Mouse (Mus musculus) kidney, adult 2 months (tissue): ENCODE data around the gene Rasgrp1. TPM values are rescaled to one million over a fixed set of nuclear protein-coding genes. Genes with fewer than 3 reads are reported as not detected.

Source experiments
- DNase-seq: peaks from one replicate; pipeline ENCODE4 v3.0.0; 2021
- H3K27ac ChIP-seq: fragments of 200-500 bp; 2 replicates; pipeline ENCODE4 v1.5.1; 2012; ENCODE audit warnings: low read depth, low read length, control low read depth, inconsistent platforms; ENCODE audit not compliant: insufficient read depth
- H3K27me3 ChIP-seq: fragments of 200-500 bp; replicated peaks from 2 replicates; pipeline ENCODE4 v1.6.1; 2012; ENCODE audit warnings: mild to moderate bottlenecking, moderate library complexity, low read length, inconsistent platforms; ENCODE audit not compliant: control insufficient read depth, insufficient read depth
- H3K36me3 ChIP-seq: fragments of 200-500 bp; 2 replicates; pipeline ENCODE4 v1.6.1; 2012; ENCODE audit warnings: mild to moderate bottlenecking, moderate library complexity, low read length, inconsistent platforms; ENCODE audit not compliant: control insufficient read depth, insufficient read depth
- H3K4me1 ChIP-seq: fragments of 200-500 bp; 2 replicates; pipeline ENCODE4 v1.6.1; 2011; ENCODE audit warnings: low read length; ENCODE audit not compliant: control insufficient read depth, insufficient read depth
- H3K4me3 ChIP-seq: fragments of 200-500 bp; 2 replicates; pipeline ENCODE4 v1.5.1; 2011; ENCODE audit warnings: mild to moderate bottlenecking, low read depth, low read length, control low read depth; ENCODE audit not compliant: insufficient read depth
- CTCF ChIP-seq: fragments of 200-500 bp; conservative IDR thresholded peaks from 2 replicates; pipeline ENCODE4 v1.5.1; 2011; ENCODE audit warnings: low read depth, mild to moderate bottlenecking, control low read depth, low read length, moderate library complexity, mixed read lengths; ENCODE audit not compliant: insufficient read depth, insufficient read length
- POLR2A ChIP-seq: fragments of 200-500 bp; IDR thresholded peaks from one replicate; pipeline ENCODE4 v1.6.1; 2011; ENCODE audit warnings: low read depth, low read length, control low read depth
- WGBS: fragments of 180-500 bp; shearing (Covaris S2); methylation state at CpG from one replicate; pipeline ENCODE4 v1.1.7; 2018; 5-methylcytosine and 5-hydroxymethylcytosine counted together
- polyA plus RNA-seq: library from polyadenylated mRNA; depleted of rRNA; stranded (reverse); fragments of >200 nt; gene quantifications from 2 replicates; pipeline ENCODE4 v1.2.3, GENCODE M21; 2012; rRNA removed

Gene Rasgrp1
- polyA plus RNA-seq, 1 experiment: 3.2 TPM

GRCm38 (mm10) chr2:117249255-117250000 lies 93.4 kb downstream of the Rasgrp1 start, which contains the start of gene Fam98b:
TSS of gene Fam98b (plus strand) at chr2:117249739.
- TF ChIP-seq POLR2A (peak; percentile 29), CTCF (peak; percentile 53)
- Histone ChIP-seq H3K36me3 (no peaks in the 10 kb centered on the region), H3K4me1 (no peaks in the 10 kb centered on the region), H3K4me3 (peak within 1 kb of the TSS; percentile 94), H3K27me3 (no peaks in the 10 kb centered on the region), H3K27ac (peak within 1 kb of the TSS; percentile 86)
- peak; percentile 94 for DNase-seq
- WGBS: under 1% methylated on average over 33 of the region's 33 CpGs

GRCm38 (mm10) chr2:117241953-117242352 lies 100.8 kb downstream of the Rasgrp1 start:
- Histone ChIP-seq H3K4me1 (no peaks in the 10 kb centered on the region), H3K4me3 (no peak overlapping the region), H3K27ac (no peak overlapping the region), H3K27me3 (no peaks in the 10 kb centered on the region), H3K36me3 (no peaks in the 10 kb centered on the region)
- TF ChIP-seq CTCF (no peak), POLR2A (no peak)
- WGBS: 75% methylated on average over 4 of the region's 4 CpGs
- DNase-seq: no peak

- H3K4me3 ChIP-seq: no peak overlapping the region
- DNase-seq: peak; percentile 73
- H3K4me1 ChIP-seq: no peaks in the 10 kb centered on the region; the same call in 1 of the 2 replicates
- H3K36me3 ChIP-seq: no peaks in the 10 kb centered on the region
- TF ChIP-seq CTCF: peak; percentile 89
- no peak for TF ChIP-seq POLR2A
- 7% methylated on average over 13 of the region's 13 CpGs for WGBS
- H3K27ac ChIP-seq: no peak overlapping the region
- no peaks in the 10 kb centered on the region for H3K27me3 ChIP-seq
These were observed 111.5 kb downstream of the Rasgrp1 start for GRCm38 (mm10) chr2:117231257-117231656.

- H3K27me3 ChIP-seq: no peaks in the 10 kb centered on the region
- TF ChIP-seq POLR2A (no peak), CTCF (no peak)
- H3K27ac ChIP-seq: no peak overlapping the region
- H3K4me3 ChIP-seq: no peak overlapping the region
- H3K36me3 ChIP-seq: no peaks in the 10 kb centered on the region
- 76% methylated on average over 7 of the region's 7 CpGs for WGBS
- no peak for DNase-seq
- H3K4me1 ChIP-seq: no peaks in the 10 kb centered on the region; the same call in 1 of the 2 replicates
These were observed 112.5 kb downstream of the Rasgrp1 start for GRCm38 (mm10) chr2:117230261-117230660.

Other genes starting within 250 kb of the Rasgrp1 start
- 3.8 and 5.2 TPM in 2 replicates for gene Spred1, start 221.6 kb downstream of the Rasgrp1 start, polyA plus RNA-seq
- 5.5 and 7.6 TPM in 2 replicates for gene Fam98b, start 93.3 kb downstream of the Rasgrp1 start, polyA plus RNA-seq